Mouse (Mus musculus) kidney, postnatal 0 days (tissue): ENCODE results near the gene S100a3. TPM values are rescaled to one million over a fixed set of nuclear protein-coding genes. Genes with fewer than 3 reads are reported as not detected.
A peak's percentile ranks its signal among the peaks of the same experiment; 100 is the strongest.

Experiments
- ATAC-seq: fragments of 200-750 bp; cut with Nextera tagmentation; replicated peaks from 2 replicates; pipeline ENCODE4 v1.8.0; 2017; ENCODE audit warnings: low read depth, moderate number of reproducible peaks, moderate TSS enrichment, moderate library complexity; ENCODE audit not compliant: low FRiP score
- DNase-seq: peaks from one replicate; pipeline ENCODE4 v3.0.0-alpha.2; 2016; ENCODE audit warnings: low spot score
- H3K27ac ChIP-seq: fragments of 300-500 bp; sonication (generic); 2 replicates; pipeline ENCODE4 v1.5.1; 2014; ENCODE audit warnings: mild to moderate bottlenecking
- H3K27me3 ChIP-seq: fragments of 300-500 bp; sonication (generic); 2 replicates; pipeline ENCODE4 v1.6.1; 2014; ENCODE audit warnings: low read length, mixed read lengths; ENCODE audit not compliant: insufficient read depth
- H3K36me3 ChIP-seq: fragments of 300-500 bp; sonication (generic); 2 replicates; pipeline ENCODE4 v1.6.1; 2014; ENCODE audit warnings: low read length, mixed read lengths; ENCODE audit not compliant: insufficient read depth
- H3K4me1 ChIP-seq: fragments of 300-500 bp; sonication (generic); replicated peaks from 2 replicates; pipeline ENCODE4 v1.6.1; 2014; ENCODE audit warnings: antibody characterized with exemption, low read length, mixed read lengths; ENCODE audit not compliant: insufficient read depth
- H3K4me2 ChIP-seq: fragments of 300-500 bp; sonication (generic); 2 replicates; pipeline ENCODE4 v1.6.1; 2014; ENCODE audit warnings: mild to moderate bottlenecking, low read length, moderate library complexity, mixed read lengths
- H3K4me3 ChIP-seq: fragments of 300-500 bp; sonication (generic); replicated peaks from 2 replicates; pipeline ENCODE4 v1.5.1; 2014; ENCODE audit warnings: low read depth, low read length
- H3K9ac ChIP-seq: fragments of 300-500 bp; sonication (generic); 2 replicates; pipeline ENCODE4 v1.6.1; 2014; ENCODE audit warnings: low read depth, low read length
- H3K9me3 ChIP-seq: fragments of 300-500 bp; sonication (generic); replicated peaks from 2 replicates; pipeline ENCODE4 v1.6.1; 2016; ENCODE audit warnings: low read length, inconsistent platforms, mixed read lengths
- CTCF ChIP-seq: IDR thresholded peaks from 2 replicates; pipeline ENCODE4 v1.5.1; 2016; ENCODE audit warnings: antibody characterized with exemption, low read depth, mild to moderate bottlenecking, moderate library complexity
- WGBS: fragments of 180-500 bp; shearing (Covaris S2); extraction: QIAGEN DNeasy Blood & Tissue Kit; methylation state at CpG from one replicate; pipeline ENCODE4 v1.1.7; 2014; 5-methylcytosine and 5-hydroxymethylcytosine counted together
- polyA plus RNA-seq: library from polyadenylated mRNA; unstranded; fragments of >200 nt; fragmentation: Nextera tagmentation; extraction: Ambion mirVana; gene quantifications from 2 replicates; pipeline ENCODE4 v1.2.1, GENCODE M21; 2015

S100a3 gene
- polyA plus RNA-seq, 1 experiment from 2014 or later = 0.16 TPM

DNA sequence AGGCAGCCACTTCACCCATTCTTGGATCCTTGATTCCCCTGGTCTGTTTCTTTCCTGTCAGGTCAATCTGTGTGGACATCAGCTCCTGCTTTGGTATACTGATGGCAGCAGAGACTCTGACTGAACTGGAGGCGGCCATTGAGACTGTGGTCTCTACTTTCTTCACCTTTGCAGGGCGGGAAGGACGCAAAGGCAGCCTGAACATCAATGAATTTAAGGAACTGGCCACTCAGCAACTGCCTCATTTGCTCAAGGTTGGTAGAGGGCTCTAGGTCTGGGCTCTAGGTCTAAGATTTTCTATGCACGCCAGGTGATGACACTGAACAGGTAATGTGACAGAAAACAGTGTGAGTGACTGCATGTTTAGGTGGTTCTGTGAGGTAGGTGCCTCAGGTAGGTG is 44.6 kb upstream of the S100a3 start:
- DNase-seq = no peak

DNA sequence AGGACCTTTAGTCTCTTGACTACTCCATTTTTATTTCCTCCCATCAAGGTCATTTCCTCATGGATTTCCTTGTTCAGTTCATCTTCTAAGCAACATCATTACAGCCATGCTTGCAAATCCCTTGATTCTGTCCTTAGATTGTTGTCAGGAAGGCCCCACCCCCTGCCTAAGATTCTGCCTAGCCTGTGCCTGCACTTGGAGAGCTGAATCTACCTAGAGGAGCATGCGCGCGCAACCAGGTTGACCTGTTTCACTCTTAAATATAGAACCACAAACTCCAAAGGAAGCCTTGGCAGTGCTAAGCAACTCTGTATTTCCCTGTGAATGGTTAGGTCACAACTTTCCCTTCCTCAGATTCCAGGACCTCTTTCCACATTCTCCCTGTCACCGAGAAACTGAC is 42.7 kb upstream of the S100a3 start:
- H3K4me1 ChIP-seq = peaks cover 16% of the 10 kb centered on the region
- no peak for ATAC-seq
- H3K27me3 ChIP-seq = no peaks in the 10 kb centered on the region
- TF ChIP-seq CTCF = no peak
- H3K4me3 ChIP-seq = no peak overlapping the region
- H3K27ac ChIP-seq = no peak overlapping the region
- WGBS = 75% methylated on average over 4 of the region's 4 CpGs
- DNase-seq = no peak
- no peak overlapping the region for H3K9ac ChIP-seq
- H3K36me3 ChIP-seq = no peaks in the 10 kb centered on the region
- H3K4me2 ChIP-seq = no peak overlapping the region
- no peaks in the 10 kb centered on the region for H3K9me3 ChIP-seq

More for the DNA sequence above, 44.6 kb upstream of the S100a3 start:
- no peak overlapping the region for H3K9ac ChIP-seq
- no peak for ATAC-seq
- no peak overlapping the region for H3K27ac ChIP-seq
- TF ChIP-seq CTCF = no peak
- no peaks in the 10 kb centered on the region for H3K27me3 ChIP-seq
- H3K36me3 ChIP-seq = no peaks in the 10 kb centered on the region
- H3K4me1 ChIP-seq = peaks cover 16% of the 10 kb centered on the region
- 94% methylated on average over 4 of the region's 4 CpGs for WGBS
- H3K9me3 ChIP-seq = no peaks in the 10 kb centered on the region
- peak overlapping the region; percentile 84; the same call in 1 of the 2 replicates for H3K4me2 ChIP-seq
- H3K4me3 ChIP-seq = no peak overlapping the region

DNA sequence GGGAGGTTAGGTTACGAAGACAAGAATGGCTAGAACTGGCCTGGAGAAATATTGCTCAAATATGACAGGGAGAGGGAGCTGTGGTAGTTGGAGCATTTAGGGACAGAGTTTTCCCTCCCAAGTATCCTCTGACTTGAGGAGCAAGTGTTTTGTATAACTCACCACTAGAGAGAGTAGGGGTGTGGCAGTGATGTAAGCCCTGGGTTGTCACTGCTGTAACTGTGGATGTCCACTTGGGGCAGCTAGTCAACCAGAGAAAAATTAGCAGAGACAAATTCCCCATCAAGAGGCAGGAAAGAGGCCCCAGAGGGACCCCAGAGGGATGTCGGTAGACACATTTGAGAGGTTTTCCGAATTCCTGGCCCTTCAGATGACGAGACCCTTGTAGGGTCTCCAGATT is 35.0 kb upstream of the S100a3 start:
- 58% methylated on average over 4 of the region's 4 CpGs for WGBS
- DNase-seq = peak; percentile 95
- no peak overlapping the region for H3K27ac ChIP-seq

DNA sequence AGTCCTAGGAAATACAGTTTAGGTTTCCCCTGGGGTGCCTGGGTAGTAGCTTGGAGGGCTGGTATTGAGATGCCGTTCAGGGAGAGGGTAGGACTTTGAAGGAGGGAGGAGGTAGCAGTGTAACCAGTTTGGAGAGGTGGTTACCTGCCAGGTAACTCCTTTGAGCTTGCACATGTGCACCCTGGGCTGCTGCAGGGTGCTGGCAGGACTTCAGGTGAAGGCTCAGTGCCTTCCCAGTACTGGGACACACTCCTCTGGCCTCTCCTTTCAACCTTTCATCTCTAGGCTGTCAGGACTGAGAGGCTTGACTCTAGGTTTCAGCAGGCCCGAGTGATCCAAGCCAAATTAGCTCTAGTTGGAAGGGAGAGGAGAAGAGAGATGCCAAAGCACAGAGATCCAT is 34.3 kb upstream of the S100a3 start:
- H3K4me1 ChIP-seq = no peaks in the 10 kb centered on the region
- H3K9ac ChIP-seq = no peak overlapping the region
- H3K27me3 ChIP-seq = no peaks in the 10 kb centered on the region
- ATAC-seq (no peak), DNase-seq (no peak)
- H3K27ac ChIP-seq = no peak overlapping the region
- 73% methylated on average over 2 of the region's 2 CpGs for WGBS
- no peak for TF ChIP-seq CTCF
- H3K9me3 ChIP-seq = no peaks in the 10 kb centered on the region
- H3K4me3 ChIP-seq = no peak overlapping the region
- no peak overlapping the region for H3K4me2 ChIP-seq
- no peaks in the 10 kb centered on the region for H3K36me3 ChIP-seq

More for the DNA sequence above, 35.0 kb upstream of the S100a3 start:
- peak; percentile 60; the same call in 1 of the 2 replicates for ATAC-seq
- TF ChIP-seq CTCF = peak; percentile 87
- H3K4me2 ChIP-seq = no peak overlapping the region
- no peaks in the 10 kb centered on the region for H3K27me3 ChIP-seq
- no peaks in the 10 kb centered on the region for H3K4me1 ChIP-seq
- no peak overlapping the region for H3K9ac ChIP-seq
- no peaks in the 10 kb centered on the region for H3K9me3 ChIP-seq
- no peaks in the 10 kb centered on the region for H3K36me3 ChIP-seq
- H3K4me3 ChIP-seq = no peak overlapping the region

DNA sequence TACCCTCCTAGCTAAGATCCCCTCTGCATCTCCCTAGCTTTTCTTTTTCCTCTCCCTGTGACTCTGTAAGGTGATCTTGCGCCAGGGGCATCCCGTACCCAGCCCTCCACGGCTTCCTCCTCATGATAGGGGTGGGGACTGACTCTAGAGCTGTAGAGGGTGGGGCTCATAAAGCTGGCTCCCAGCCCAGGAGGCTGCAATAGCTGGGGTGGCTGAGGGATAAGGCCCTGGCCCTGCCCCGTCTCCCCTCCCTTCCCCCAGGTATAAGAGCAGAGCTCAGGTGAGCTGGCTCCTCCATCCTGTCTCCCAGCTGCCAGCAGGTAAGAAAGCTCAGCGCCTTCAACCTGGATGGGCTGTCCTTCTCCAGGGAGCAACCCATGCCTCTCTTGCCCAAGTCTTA is 33.8 kb upstream of the S100a3 start, which contains the start of gene S100a14:
S100a14 (plus strand) TSS at position 277 of the 400 bp plus-strand sequence.
- no peaks in the 10 kb centered on the region for H3K4me1 ChIP-seq
- no peaks in the 10 kb centered on the region for H3K36me3 ChIP-seq
- no peaks in the 10 kb centered on the region for H3K9me3 ChIP-seq
- TF ChIP-seq CTCF = no peak
- no peak within 1 kb of the TSS for H3K4me3 ChIP-seq
- H3K27me3 ChIP-seq = no peaks in the 10 kb centered on the region
- 56% methylated on average over 5 of the region's 5 CpGs for WGBS
- H3K27ac ChIP-seq = no peak within 1 kb of the TSS
- no peak within 1 kb of the TSS for H3K9ac ChIP-seq
- ATAC-seq (no peak; the same call in 1 of the 2 replicates), DNase-seq (peak; percentile 24)
- no peak within 1 kb of the TSS for H3K4me2 ChIP-seq

DNA sequence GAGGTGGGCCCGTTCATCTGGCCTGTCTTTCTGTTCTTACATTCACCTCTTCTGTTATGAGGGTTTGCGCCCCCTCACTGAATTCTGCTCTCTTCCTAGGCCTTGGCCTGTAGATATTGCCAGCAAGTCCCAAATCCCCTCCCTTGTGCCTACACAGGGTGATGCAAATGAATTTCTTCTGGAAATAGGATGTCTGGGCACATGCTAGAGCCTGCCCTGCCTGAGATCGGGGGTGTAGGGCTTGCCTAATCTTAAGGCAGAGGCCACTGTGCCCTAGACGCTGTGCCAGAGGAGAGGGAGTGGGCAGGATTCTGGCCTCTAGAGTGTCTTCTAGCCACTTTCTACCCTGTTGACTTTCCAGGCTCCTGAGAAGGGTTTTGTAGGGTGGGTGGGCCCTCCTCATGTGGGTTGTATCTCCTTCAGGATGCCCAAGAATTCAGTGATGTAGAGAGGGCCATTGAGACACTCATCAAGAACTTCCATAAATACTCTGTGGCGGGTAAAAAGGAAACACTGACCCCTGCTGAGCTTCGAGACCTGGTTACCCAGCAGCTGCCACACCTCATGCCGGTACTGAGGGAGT is 33.0 kb upstream of the S100a3 start:
- Histone ChIP-seq H3K4me3 (no peak overlapping the region), H3K36me3 (no peaks in the 10 kb centered on the region), H3K27ac (no peak overlapping the region), H3K4me1 (no peaks in the 10 kb centered on the region), H3K4me2 (no peak overlapping the region), H3K27me3 (no peaks in the 10 kb centered on the region), H3K9me3 (no peaks in the 10 kb centered on the region), H3K9ac (no peak overlapping the region)
- TF ChIP-seq CTCF = no peak
- WGBS = 82% methylated on average over 7 of the region's 7 CpGs
- DNase-seq (no peak), ATAC-seq (no peak)

DNA sequence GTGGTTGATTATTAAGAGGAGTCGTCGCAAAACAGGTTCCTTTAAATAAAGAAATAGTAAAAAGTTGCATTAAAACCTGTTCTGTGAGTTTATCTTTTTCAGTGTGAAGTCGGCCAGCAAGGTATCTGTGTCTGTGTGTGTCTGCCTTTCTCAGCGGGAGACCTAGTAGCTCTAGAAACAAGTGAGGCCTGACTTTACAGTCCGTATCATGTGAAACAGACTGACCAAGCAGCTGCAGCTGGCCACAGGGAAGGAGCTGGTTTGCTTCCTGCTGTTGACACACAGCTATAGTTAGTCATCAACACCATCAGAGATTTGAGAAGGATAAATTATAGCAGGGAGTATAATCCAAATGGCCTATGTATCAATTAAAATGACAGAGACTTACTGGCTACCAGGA is 28.7 kb upstream of the S100a3 start:
- no peaks in the 10 kb centered on the region for H3K36me3 ChIP-seq
- H3K4me1 ChIP-seq = no peaks in the 10 kb centered on the region
- H3K9me3 ChIP-seq = no peaks in the 10 kb centered on the region
- H3K27ac ChIP-seq = no peak overlapping the region
- no peak overlapping the region for H3K4me3 ChIP-seq
- no peak for TF ChIP-seq CTCF
- H3K9ac ChIP-seq = no peak overlapping the region
- ATAC-seq (no peak), DNase-seq (no peak)
- H3K27me3 ChIP-seq = no peaks in the 10 kb centered on the region
- WGBS = 59% methylated on average over 5 of the region's 5 CpGs
- no peak overlapping the region for H3K4me2 ChIP-seq
